Mouse (Mus musculus): ENCODE results near the gene Ddias.

Gene Ddias

GRCm38 (mm10) chr7:92866526-92866925 is 7.5 kb downstream of the Ddias start:
- DNase-seq (ENCODE audit: low spot score in 2 of 2): no peak

GRCm38 (mm10) chr7:92848246-92848645 is 25.8 kb downstream of the Ddias start:
- no peak for DNase-seq (ENCODE audit: low spot score in 2 of 2)

- no peak for DNase-seq (ENCODE audit: low spot score in 2 of 2)
Measured at GRCm38 (mm10) chr7:92842254-92842653, 31.8 kb downstream of the Ddias start.

- no peak for DNase-seq (ENCODE audit: low spot score in 2 of 2)
Measured at GRCm38 (mm10) chr7:92837907-92838306, 36.1 kb downstream of the Ddias start.

- no peak for DNase-seq (ENCODE audit: low spot score in 2 of 2)
Measured at GRCm38 (mm10) chr7:92837226-92837625, 36.8 kb downstream of the Ddias start.

- DNase-seq (ENCODE audit: low spot score in 2 of 2): no peak
Measured at GRCm38 (mm10) chr7:92836447-92836846, 37.6 kb downstream of the Ddias start.

GRCm38 (mm10) chr7:92834391-92834790 is 39.7 kb downstream of the Ddias start:
- no peak for DNase-seq (ENCODE audit: low spot score in 2 of 2)

- DNase-seq (ENCODE audit: low spot score in 2 of 2): no peak
Measured at GRCm38 (mm10) chr7:92832395-92832794, 41.7 kb downstream of the Ddias start.

GRCm38 (mm10) chr7:92827981-92828380 is 46.1 kb downstream of the Ddias start:
- DNase-seq (ENCODE audit: low spot score in 2 of 2): no peak

- DNase-seq (ENCODE audit: low spot score in 2 of 2): no peak
Measured at GRCm38 (mm10) chr7:92826248-92826647, 47.8 kb downstream of the Ddias start.

- DNase-seq (ENCODE audit: low spot score in 2 of 2): no peak
Measured at GRCm38 (mm10) chr7:92822409-92823101, 51.5 kb downstream of the Ddias start.

- DNase-seq (ENCODE audit: low spot score in 2 of 2): no peak
Measured at GRCm38 (mm10) chr7:92821871-92822270, 52.2 kb downstream of the Ddias start.

- no peak for DNase-seq (ENCODE audit: low spot score in 2 of 2)
Measured at GRCm38 (mm10) chr7:92820941-92821465, 53.0 kb downstream of the Ddias start.

GRCm38 (mm10) chr7:92820410-92820809 is 53.6 kb downstream of the Ddias start:
- no peak for DNase-seq (ENCODE audit: low spot score in 2 of 2)

- DNase-seq (ENCODE audit: low spot score in 2 of 2): no peak
Measured at GRCm38 (mm10) chr7:92819656-92820055, 54.4 kb downstream of the Ddias start.

- no peak for DNase-seq (ENCODE audit: low spot score in 2 of 2)
Measured at GRCm38 (mm10) chr7:92817886-92818285, 56.2 kb downstream of the Ddias start.

GRCm38 (mm10) chr7:92817242-92817641 is 56.8 kb downstream of the Ddias start:
- no peak for DNase-seq (ENCODE audit: low spot score in 2 of 2)

GRCm38 (mm10) chr7:92811667-92812279 is 62.3 kb downstream of the Ddias start:
- no peak for DNase-seq (ENCODE audit: low spot score in 2 of 2)
